Mouse (Mus musculus) embryo, embryonic 10.5 days (tissue): ENCODE data around the gene Upk3b.
A peak's percentile ranks its signal among the peaks of the same experiment; 100 is the strongest.

Experiments
- DNase-seq: peaks from one replicate; pipeline ENCODE4 v3.0.0-alpha.2; 2015; ENCODE audit warnings: low spot score

Gene Upk3b

DNA sequence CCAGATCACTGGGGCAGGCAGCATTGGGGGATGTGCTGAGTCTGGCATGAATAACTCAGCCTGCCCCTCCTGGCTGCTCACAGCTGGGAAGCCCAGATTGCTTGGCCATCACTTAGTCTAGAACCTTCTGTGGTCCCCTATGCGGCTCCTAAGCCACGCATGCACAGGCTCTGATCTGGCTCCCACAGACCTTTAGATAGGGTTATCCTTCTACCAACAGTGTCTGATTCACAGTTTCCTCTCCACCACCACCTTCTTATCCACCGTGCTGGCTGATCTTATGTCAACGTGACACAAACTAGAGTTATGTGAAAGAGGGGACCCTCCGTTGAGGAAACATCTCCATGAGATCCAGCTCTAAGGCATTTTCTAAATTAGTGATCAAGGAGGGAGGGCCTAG, 36.8 kb downstream of the Upk3b start:
- no peak for DNase-seq

GRCm38 (mm10) chr5:136076284-136076683, 38.0 kb downstream of the Upk3b start:
- DNase-seq = no peak

DNA sequence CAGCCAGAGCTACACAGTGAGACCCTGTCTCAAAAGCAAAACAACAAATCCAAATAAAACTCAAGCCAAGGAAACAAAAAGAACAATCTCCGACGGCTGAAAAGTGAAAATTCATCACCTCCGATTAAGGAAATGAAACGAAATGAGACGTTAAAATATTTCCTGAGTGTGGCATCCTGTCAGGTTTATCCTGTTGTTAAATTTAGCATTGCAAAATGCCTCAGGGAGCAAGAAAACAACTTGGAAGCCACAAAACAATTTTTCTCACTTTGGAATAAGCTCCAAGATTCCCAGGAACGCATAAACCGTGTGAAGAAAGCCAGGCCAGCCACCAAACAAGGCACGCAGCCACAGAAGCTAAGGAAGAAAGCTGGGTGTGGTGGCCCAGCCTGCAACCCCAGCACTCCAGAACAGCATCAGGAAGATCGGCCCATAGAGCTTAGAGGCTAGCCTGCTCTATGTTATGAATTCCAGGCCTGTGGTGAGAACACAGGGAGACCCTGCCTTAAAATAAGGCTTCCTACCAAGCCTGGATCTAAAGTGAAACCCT, 38.8 kb downstream of the Upk3b start:
- DNase-seq = no peak

GRCm38 (mm10) chr5:136078136-136078535, 39.8 kb downstream of the Upk3b start:
- DNase-seq = no peak

DNA sequence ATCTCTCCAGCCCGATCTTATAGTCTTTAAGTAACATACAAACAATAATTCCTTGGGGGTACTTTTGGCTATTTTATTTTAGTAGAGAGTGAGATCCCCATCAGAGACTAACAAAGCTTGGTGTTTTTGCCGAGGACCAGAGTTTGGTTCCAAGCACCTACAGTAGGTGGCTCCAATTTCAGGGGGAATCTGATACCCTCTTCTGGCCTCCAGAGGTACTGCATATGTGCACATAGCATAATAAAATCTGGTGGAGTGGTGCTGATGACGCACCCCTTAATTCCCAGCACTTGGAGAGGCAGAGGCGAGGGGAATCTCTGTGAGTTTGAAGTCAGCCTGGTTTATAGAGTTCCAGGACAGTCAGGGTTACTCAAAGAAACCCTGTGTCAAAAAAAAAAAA, 44.0 kb downstream of the Upk3b start:
- no peak for DNase-seq

DNA sequence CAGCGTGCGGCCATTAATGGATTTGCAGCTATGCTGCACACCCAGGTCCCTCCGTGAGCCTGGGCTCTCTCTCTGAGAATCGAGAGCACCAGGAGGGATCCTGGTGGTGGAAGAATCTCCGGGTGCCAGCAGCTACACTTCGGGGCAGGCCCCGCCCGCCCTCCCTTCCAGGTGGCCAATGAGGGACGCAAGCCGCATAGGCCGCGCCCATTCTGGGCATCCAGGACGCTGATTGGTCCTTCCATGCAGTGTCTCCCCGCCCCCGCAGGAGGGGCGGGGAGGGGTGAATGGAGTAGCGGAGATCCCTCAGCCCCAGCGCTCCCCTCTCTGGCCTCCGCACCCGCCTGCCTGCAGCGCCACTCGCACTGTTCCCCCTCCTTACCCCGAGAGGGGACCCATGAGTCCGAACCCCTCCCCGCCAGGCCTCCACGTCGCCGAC, 45.4 kb downstream of the Upk3b start, which contains the start of gene Rasa4:
Rasa4 (plus strand) TSS at position 248 of the 439 bp plus-strand sequence.
- peak; percentile 99 for DNase-seq

GRCm38 (mm10) chr5:136084144-136084881, 46.0 kb downstream of the Upk3b start:
- peak; percentile 27 for DNase-seq

DNA sequence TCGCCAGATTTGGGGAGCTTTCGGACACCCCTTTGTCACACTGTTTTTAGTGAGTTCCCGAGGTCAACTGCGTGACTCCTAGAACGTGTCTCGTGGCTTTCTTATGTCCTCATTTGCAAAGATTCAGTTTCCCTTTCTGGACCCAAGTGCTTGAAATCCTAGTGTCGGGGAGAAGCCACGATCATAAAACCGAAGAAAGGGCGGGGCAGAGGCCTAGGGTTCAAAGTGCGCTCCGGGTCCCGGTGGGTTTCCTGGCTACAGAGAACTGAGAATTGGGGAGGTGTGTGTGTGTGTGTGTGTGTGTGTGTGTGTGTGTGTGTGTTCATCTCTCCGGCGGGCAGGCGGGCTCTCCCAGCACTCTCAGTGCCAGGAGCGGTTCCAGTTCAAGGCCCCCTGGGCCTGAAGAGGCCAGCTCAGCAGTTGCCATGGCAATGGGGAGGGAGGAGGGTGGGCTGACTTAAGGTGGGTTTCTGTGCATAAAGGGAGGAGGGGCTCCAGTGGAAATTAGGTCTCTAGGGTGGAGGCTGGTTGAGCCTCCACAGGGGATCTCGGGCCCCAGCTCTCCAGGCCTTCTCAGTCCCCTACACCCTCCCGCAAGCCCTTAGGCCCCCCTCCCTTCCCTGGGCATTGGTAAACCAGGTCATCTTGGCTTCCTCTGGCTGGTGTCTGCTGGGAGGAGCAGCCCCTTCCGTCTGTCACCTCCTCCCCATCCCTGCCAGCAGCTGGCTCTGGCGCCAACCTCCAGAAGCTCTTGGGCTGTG, 46.8 kb downstream of the Upk3b start:
- peak; percentile 57 for DNase-seq

DNA sequence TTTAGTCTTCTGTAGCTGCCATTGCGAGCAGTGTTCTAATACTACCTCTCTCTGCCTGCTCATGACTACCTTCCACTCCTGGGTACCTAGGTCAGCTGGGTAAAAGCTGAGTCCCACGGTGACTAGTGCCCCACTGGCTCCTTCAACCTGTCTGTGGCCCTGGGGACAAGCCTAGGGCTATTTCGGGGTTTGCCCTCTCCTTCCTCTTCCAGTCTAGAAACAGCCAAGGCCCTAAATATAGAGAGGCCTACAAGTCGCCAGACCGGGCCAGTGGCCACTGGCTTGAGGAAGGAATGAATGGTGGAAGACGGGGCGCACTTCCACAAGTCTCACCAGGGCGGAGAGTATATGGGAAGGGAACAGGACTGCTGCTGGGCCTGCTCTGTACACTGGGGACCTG, 48.0 kb downstream of the Upk3b start:
- no peak for DNase-seq

- no peak for DNase-seq
Measured at GRCm38 (mm10) chr5:136088821-136089575, 50.7 kb downstream of the Upk3b start.

DNA sequence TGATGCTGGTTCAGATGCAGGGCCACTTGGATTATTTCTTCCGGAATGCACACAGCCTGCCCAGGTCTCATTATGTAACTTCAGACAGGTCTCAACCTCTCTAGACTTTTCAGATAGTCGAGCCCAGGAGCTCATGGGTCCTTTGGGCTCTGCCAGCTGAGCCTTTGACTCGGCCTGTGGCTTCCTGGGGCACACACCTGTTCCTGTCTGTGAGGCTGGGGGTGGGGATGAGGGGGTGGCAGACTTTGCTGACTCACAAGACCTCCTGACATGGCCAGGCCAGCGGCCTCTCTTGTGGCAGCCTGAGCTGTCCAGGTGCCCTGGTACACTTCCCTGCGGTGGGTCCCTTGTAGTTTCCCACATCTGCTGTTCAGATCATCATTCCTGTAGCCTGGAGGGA, 53.6 kb downstream of the Upk3b start:
- DNase-seq = no peak

GRCm38 (mm10) chr5:136094249-136095010, 56.1 kb downstream of the Upk3b start:
- DNase-seq = no peak

DNA sequence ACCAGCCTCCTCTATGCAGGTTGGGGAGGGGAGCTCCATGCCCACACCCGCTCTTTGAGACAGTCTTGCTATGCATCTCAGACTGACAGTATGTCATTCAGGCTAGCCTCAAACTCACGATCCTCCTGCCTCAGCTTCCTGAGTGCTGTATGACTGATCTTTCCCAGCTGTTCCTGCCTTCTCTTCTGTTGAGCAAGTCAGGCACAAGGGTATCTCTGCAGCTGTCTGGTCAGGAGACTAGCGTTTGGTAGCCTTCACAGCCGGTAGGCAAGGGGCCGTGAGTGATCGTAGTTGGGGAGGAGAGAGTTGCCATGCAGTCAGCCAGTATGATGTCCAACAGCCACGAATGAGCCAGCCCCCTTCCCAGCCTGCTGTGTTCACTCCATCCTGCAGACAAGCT, 56.8 kb downstream of the Upk3b start:
- DNase-seq = no peak
